Mouse (Mus musculus) heart, embryonic 10.5 days (tissue): ENCODE data around the gene Rrad. TPM values are rescaled to one million over a fixed set of nuclear protein-coding genes. Genes with fewer than 3 reads are reported as not detected.

Experiments used
- DNase-seq: peaks from one replicate; pipeline ENCODE4 v3.0.0-alpha.2; 2017; ENCODE audit warnings: low spot score
- H3K27ac ChIP-seq: fragments of 300-500 bp; sonication (generic); 2 replicates; pipeline ENCODE4 v1.5.1; 2016; ENCODE audit warnings: mild to moderate bottlenecking
- H3K27me3 ChIP-seq: fragments of 300-500 bp; sonication (generic); 2 replicates; pipeline ENCODE4 v1.6.1; 2016; ENCODE audit warnings: mild to moderate bottlenecking; ENCODE audit not compliant: poor library complexity, insufficient read depth, severe bottlenecking
- H3K36me3 ChIP-seq: fragments of 300-500 bp; sonication (generic); 2 replicates; pipeline ENCODE4 v1.6.1; 2016; ENCODE audit warnings: mild to moderate bottlenecking, moderate library complexity
- H3K4me1 ChIP-seq: fragments of 300-500 bp; sonication (generic); 2 replicates; pipeline ENCODE4 v1.6.1; 2016; ENCODE audit warnings: mild to moderate bottlenecking
- H3K4me3 ChIP-seq: fragments of 300-500 bp; sonication (generic); 2 replicates; pipeline ENCODE4 v1.5.1; 2016; ENCODE audit warnings: mild to moderate bottlenecking, moderate library complexity
- H3K9me3 ChIP-seq: fragments of 300-500 bp; sonication (generic); 2 replicates; pipeline ENCODE4 v1.6.1; 2016; ENCODE audit warnings: mild to moderate bottlenecking, moderate library complexity
- WGBS: fragments of 180-500 bp; shearing (Covaris S2); methylation state at CpG from one replicate; pipeline ENCODE4 v1.1.7; 2016; 5-methylcytosine and 5-hydroxymethylcytosine counted together
- polyA plus RNA-seq: library from polyadenylated mRNA; unstranded; fragments of >200 nt; fragmentation: Nextera tagmentation; extraction: Ambion mirVana; gene quantifications from 2 replicates; pipeline ENCODE4 v1.2.1, GENCODE M21; 2016

Rrad gene
- polyA plus RNA-seq, 1 experiment from 2014 or later: 200 TPM

- no peaks in the 10 kb centered on the region for H3K36me3 ChIP-seq
- 0 out of 2 replicates have a peak overlapping the region, but pooled peaks have one; percentile 41 for H3K4me3 ChIP-seq
- H3K27me3 ChIP-seq: no peaks in the 10 kb centered on the region
- no peak for DNase-seq
- H3K4me1 ChIP-seq: peaks cover 85% of the 10 kb centered on the region
- peak overlapping the region; percentile 92 for H3K27ac ChIP-seq
- no peaks in the 10 kb centered on the region for H3K9me3 ChIP-seq
- 58% methylated on average over 2 of the region's 2 CpGs for WGBS
Observed at GRCm38 (mm10) chr8:104607944-104608343, 23.2 kb downstream of the Rrad start.

GRCm38 (mm10) chr8:104606329-104606728 is 24.8 kb downstream of the Rrad start:
- WGBS: 27% methylated on average over 6 of the region's 6 CpGs
- Histone ChIP-seq H3K9me3 (no peaks in the 10 kb centered on the region), H3K27ac (peak overlapping the region; percentile 92), H3K27me3 (no peaks in the 10 kb centered on the region), H3K4me1 (peaks cover 83% of the 10 kb centered on the region), H3K36me3 (no peaks in the 10 kb centered on the region), H3K4me3 (no peak overlapping the region)
- peak; percentile 91 for DNase-seq

DNA sequence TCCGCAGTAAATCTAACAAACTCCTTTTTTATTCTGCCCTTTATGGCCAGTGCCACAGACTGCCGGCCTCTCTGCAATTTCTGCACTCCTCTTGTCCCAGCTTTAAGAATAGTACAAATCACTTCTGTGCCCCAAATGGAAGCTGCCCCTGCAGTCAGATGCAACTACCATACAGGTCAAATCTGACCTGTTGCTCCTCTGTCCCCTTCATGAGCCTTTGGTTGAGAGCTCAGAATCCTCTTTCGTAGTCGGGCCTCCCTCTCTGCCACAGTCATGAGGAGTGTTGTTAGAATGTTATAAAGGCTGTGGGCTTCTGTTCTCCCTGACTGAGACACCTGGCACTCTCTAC is 27.9 kb downstream of the Rrad start:
- WGBS: 34% methylated on average over 4 of the region's 4 CpGs
- Histone ChIP-seq H3K4me1 (peaks cover 59% of the 10 kb centered on the region), H3K4me3 (peak overlapping the region; percentile 50; the same call in 1 of the 2 replicates)

DNA sequence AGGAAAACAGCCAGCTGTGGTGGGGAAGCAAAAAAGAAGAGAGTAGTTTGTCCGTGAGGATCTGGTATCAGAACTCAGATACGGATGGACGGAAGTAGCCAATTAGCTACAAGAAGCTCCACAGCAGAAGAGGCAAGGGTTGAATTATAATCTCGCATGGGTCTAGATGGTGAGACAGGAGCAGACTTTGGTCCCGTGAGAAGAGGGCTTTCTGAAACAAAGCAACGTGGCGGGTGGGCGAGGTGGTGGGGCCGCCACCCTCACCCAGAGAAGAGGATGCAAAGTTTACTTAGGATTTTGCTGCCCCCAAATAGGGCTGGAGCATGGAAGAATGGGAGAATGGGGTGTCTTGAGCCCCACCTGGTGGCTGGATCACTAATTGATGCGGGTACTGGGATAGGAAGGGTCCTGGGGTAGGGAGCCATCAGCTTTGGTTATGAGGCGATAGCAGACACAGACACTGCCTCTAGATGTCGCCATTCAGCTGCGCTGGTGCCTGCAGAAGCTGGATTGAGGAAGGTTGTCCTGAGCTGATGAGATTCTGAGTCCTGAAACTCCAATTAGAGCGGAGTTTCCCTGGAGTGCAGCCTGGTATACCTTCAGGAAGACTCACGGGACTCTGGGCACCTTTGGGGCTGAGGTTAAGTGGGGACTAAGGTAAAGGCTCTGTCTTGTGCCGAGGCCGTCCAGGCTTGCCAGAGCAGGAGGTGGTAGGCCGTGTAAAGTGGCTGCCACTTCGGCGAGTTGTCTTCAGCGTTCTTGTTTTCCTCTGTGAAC is 28.5 kb downstream of the Rrad start:
- H3K9me3 ChIP-seq: no peaks in the 10 kb centered on the region
- WGBS: 17% methylated on average over 21 of the region's 21 CpGs
- peak overlapping the region; percentile 92 for H3K27ac ChIP-seq
- DNase-seq: peak; percentile 94
- no peaks in the 10 kb centered on the region for H3K36me3 ChIP-seq
- H3K27me3 ChIP-seq: no peaks in the 10 kb centered on the region
- H3K4me1 ChIP-seq: peaks cover 54% of the 10 kb centered on the region
- peak overlapping the region; percentile 50 for H3K4me3 ChIP-seq

More for the DNA sequence above, 27.9 kb downstream of the Rrad start:
- H3K36me3 ChIP-seq: no peaks in the 10 kb centered on the region
- no peak for DNase-seq
- peak overlapping the region; percentile 92 for H3K27ac ChIP-seq
- H3K9me3 ChIP-seq: no peaks in the 10 kb centered on the region
- H3K27me3 ChIP-seq: no peaks in the 10 kb centered on the region

DNA sequence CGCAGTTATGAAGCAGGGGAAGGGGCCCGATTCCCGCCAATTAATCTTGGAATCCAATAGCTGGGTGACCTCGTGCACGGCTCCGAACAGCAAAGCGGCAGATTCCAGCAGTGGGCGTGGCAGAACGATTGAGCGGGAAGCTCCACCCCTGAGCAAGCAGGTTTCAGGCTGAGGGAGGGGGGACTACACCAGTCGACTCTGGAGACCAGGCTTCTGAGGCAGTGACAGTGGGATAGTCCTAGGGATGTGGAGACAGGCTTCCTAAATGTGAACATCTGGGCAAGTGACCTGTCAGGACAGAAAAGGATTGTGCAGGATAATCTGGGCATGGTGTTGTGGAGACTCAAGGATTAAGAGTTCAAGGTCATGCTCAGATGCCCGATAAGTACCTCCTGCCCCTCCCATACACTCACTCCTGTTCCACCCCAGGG is 29.2 kb downstream of the Rrad start:
- DNase-seq: no peak
- H3K9me3 ChIP-seq: no peaks in the 10 kb centered on the region
- H3K27me3 ChIP-seq: no peaks in the 10 kb centered on the region
- H3K4me3 ChIP-seq: peak overlapping the region; percentile 50
- peaks cover 47% of the 10 kb centered on the region for H3K4me1 ChIP-seq
- H3K36me3 ChIP-seq: no peaks in the 10 kb centered on the region
- peak overlapping the region; percentile 92 for H3K27ac ChIP-seq
- under 1% methylated on average over 12 of the region's 12 CpGs for WGBS

DNA sequence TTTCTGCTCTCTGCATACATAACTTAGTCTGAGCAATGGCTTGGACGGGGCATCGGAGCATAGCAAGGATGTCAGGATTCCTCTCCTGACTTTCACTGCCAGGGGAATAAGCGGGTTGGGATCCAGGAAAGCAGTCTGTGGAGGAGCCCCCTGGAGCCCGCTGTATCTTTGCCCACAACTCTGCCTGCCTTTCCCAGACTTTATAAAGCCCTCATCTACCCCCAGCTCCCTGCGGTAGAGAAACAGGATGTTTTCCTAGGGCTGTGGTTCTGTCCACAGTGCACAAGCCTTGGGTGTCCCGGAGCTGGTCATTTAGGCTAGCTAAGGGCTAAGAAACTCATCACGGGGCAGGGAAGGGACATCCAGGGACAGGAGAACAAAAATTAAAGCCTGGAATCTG is 29.7 kb downstream of the Rrad start:
- Histone ChIP-seq H3K27me3 (no peaks in the 10 kb centered on the region), H3K4me1 (peaks cover 41% of the 10 kb centered on the region), H3K4me3 (peak overlapping the region; percentile 50), H3K36me3 (peaks cover 4% of the 10 kb centered on the region; the same call in 1 of the 2 replicates), H3K9me3 (no peaks in the 10 kb centered on the region), H3K27ac (peak overlapping the region; percentile 92)
- 27% methylated on average over 7 of the region's 7 CpGs for WGBS
- no peak for DNase-seq

- no peak for DNase-seq
- H3K27me3 ChIP-seq: no peaks in the 10 kb centered on the region
- no peak overlapping the region for H3K4me3 ChIP-seq
- 68% methylated on average over 6 of the region's 6 CpGs for WGBS
- no peak overlapping the region for H3K27ac ChIP-seq
- H3K9me3 ChIP-seq: no peaks in the 10 kb centered on the region
- peaks cover 28% of the 10 kb centered on the region for H3K36me3 ChIP-seq
- H3K4me1 ChIP-seq: peaks cover 21% of the 10 kb centered on the region
Observed at GRCm38 (mm10) chr8:104598496-104598895, 32.6 kb downstream of the Rrad start.

GRCm38 (mm10) chr8:104597656-104598055 is 33.5 kb downstream of the Rrad start:
- H3K27ac ChIP-seq: no peak overlapping the region
- H3K36me3 ChIP-seq: peaks cover 30% of the 10 kb centered on the region
- H3K9me3 ChIP-seq: no peaks in the 10 kb centered on the region
- no peak overlapping the region for H3K4me3 ChIP-seq
- H3K4me1 ChIP-seq: peaks cover 13% of the 10 kb centered on the region
- 82% methylated on average over 6 of the region's 6 CpGs for WGBS
- no peaks in the 10 kb centered on the region for H3K27me3 ChIP-seq
- no peak for DNase-seq

- no peaks in the 10 kb centered on the region for H3K27me3 ChIP-seq
- H3K4me1 ChIP-seq: peaks cover 11% of the 10 kb centered on the region
- H3K4me3 ChIP-seq: no peak overlapping the region
- peaks cover 30% of the 10 kb centered on the region for H3K36me3 ChIP-seq
- H3K27ac ChIP-seq: no peak overlapping the region
- 86% methylated on average over 21 of the region's 21 CpGs for WGBS
- no peaks in the 10 kb centered on the region for H3K9me3 ChIP-seq
- no peak for DNase-seq
Observed at GRCm38 (mm10) chr8:104595773-104596536, 35.2 kb downstream of the Rrad start.

DNA sequence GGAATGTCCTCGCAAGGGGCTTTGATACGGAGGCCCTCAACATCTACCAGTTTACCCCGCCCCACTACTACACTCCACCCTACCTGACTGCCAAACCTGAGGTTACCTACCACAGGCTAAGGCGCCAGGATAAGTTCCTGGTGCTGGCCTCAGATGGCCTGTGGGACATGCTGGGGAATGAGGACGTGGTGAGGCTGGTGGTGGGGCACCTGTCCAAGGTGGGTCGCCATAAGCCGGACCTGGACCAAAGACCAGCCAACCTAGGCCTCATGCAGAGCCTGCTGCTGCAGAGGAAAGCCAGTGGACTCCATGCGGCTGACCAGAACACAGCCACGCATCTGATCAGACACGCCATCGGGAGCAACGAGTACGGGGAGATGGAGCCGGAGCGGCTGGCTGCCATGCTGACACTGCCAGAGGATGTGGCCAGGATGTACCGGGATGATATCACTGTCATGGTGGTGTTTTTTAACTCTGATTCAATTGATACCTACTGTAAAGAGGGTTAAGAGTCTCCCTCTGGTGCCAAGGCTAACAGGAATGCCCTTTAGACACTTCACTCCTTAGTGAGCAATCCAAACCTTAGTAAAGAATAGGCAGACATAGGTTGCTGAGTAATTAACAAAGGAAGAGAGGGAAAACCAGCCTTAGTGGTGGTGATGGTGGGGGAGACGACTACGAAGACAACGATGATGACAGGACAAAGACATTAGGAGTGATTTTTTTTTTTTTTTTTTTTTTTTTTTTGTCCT is 36.3 kb downstream of the Rrad start:
- no peak for DNase-seq
- no peaks in the 10 kb centered on the region for H3K27me3 ChIP-seq
- H3K27ac ChIP-seq: no peak overlapping the region
- peaks cover 30% of the 10 kb centered on the region for H3K36me3 ChIP-seq
- H3K4me3 ChIP-seq: no peak overlapping the region
- H3K4me1 ChIP-seq: peaks cover 14% of the 10 kb centered on the region
- no peaks in the 10 kb centered on the region for H3K9me3 ChIP-seq
- WGBS: 92% methylated on average over 19 of the region's 19 CpGs

DNA sequence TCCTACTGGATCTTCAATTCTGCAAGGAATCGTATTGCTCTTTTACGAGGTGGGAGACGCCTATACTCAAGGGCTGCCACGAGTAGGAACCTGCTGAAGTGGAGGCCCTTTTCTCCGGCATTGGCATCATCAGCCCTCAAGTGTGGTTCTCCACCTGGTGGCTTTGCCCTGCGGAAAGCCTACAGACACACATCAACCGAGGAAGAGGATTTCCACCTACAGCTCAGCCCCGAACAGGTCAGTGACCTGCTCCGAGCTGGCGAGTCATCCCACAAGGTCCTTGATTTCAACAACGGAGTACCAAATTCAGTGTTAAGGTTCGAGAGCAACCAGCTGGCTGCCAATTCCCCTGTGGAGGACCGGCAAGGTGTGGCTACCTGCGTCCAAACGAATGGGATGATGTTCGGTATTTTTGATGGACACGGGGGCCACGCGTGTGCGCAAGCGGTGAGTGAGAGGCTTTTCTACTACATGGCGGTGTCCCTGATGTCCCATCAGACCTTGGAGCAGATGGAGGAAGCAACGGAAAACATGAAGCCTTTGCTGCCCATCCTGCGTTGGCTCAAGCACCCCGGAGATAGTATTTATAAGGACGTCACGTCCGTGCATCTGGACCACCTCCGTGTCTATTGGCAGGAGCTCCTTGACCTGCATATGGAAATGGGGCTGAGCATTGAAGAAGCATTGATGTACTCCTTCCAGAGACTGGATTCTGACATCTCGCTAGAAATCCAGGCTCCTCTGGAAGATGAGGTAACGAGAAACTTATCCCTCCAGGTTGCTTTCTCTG is 37.4 kb downstream of the Rrad start:
- 93% methylated on average over 31 of the region's 31 CpGs for WGBS
- H3K9me3 ChIP-seq: no peaks in the 10 kb centered on the region
- H3K4me1 ChIP-seq: peaks cover 14% of the 10 kb centered on the region
- no peaks in the 10 kb centered on the region for H3K27me3 ChIP-seq
- H3K36me3 ChIP-seq: peaks cover 30% of the 10 kb centered on the region
- H3K4me3 ChIP-seq: no peak overlapping the region
- H3K27ac ChIP-seq: no peak overlapping the region
- no peak for DNase-seq

DNA sequence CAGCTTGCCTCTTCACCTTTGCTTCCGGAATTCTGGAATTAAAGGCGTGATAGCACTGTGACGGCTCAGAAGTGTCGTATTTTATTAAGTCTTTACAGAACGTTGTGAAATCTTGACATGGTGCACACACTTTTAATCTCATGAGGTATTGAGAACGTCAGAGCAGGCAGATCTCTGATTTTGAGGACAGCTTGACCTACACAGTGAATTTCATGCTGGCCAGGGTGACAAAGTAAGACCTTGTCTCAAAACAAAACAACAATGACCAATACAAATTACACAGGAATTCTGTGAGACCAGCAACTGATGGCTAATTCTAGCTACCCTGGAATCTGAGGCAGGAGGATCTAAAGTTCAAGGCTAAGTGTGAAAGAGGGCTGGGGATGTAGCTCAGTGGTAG is 38.6 kb downstream of the Rrad start:
- H3K27me3 ChIP-seq: no peaks in the 10 kb centered on the region
- H3K4me1 ChIP-seq: peaks cover 14% of the 10 kb centered on the region
- H3K9me3 ChIP-seq: no peaks in the 10 kb centered on the region
- H3K36me3 ChIP-seq: peaks cover 30% of the 10 kb centered on the region
- H3K27ac ChIP-seq: no peak overlapping the region
- whole genome bisulfite sequencing: 74% methylated on average over 6 of the region's 6 CpGs
- peak overlapping the region; percentile 75 for H3K4me3 ChIP-seq
- DNase-seq: no peak
